Mouse (Mus musculus): ENCODE measurements at regions not wholly inside any gene's neighbourhood (a gene's known extent, or its start where the extent isn't known, plus 50 kb on each side); places are given as distances from the start of the nearest gene placed in this dataset.

DNA sequence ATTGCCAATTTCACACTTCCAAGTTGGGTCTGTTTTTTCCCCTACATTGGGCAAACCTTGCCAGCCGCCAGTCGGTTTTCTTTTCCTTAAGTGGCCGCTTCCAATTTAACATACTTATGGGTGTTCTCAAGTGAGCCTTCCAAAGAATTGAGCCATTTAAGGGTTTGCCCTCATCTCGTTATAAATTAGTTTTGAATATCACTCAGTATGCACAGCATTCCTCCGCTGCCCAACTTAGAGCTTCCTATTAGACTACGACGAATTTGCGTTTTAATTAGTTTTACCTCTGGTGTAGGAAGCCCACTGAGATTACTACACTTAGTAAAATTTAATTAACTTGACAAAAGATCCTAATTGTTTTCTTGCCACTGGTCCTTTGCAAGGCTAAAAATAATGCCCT lies 209.9 kb downstream of the Cdh11 start:
- DNase-seq = no peak

DNA sequence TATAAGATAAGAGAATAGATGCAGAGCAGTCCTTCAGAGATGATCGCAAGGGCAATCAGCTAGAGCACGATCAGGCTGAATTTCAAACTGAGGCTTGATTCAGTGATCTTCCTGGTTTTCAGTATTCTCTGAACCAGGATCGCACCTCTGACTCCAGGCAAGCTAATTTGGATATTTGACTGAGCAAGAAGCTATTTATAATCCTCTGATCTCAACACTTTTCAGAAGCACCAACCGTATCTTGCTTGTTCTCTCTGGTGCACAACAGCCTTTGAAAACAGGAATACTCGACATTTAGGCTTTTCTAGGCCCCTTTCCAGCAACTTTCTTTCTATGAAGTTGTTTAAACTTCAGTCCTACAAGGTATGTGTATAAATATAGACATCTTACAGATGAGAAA lies 217.7 kb downstream of the Cdh11 start:
- DNase-seq = no peak

DNA sequence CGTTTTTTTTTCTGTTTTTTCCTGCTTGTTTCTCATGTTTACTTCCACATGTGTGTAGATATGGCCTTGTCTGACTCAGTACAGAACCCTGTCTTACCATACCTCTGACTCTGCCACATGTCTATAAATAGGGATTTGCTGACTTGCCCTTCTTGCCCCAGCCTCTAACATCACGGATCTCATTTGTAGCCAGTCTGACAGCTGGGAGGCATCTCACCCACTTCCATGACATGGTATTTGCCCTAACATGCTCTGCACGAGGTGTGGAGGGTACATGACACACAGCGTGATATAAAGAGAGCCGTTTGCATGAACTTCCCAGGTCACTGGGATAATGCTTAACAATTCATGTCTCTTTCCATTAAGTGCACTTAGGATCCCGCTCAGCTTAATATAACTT lies 231.2 kb downstream of the Cdh11 start:
- DNase-seq = no peak

DNA sequence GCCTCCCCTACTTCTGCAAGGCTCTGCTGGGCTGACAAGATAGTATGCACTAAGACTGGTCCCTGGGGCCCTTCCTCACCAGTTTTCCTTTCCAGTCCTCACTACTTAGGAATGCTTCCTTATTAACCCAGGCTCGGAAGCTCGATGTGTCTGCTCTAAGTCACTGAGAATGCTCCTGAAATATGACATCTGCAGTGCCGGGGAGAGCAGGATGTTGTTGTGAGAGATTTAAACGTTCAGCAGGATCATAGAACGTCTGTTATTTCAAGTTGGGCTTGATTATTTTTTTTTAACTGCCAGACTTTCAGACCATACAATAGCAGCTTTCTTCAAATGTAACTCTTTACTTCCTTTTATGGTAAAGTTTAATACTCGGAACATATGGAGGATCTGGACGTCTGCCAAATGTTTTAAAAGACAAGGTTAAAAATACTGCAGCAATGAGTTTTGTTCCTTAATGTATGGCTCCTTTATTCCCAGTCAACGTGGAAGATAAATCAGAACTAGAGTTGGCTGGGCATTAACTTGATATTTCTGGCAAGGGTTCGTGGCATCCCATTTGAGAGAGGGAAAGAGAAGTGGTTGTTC lies 232.0 kb downstream of the Cdh11 start:
- no peak for DNase-seq

DNA sequence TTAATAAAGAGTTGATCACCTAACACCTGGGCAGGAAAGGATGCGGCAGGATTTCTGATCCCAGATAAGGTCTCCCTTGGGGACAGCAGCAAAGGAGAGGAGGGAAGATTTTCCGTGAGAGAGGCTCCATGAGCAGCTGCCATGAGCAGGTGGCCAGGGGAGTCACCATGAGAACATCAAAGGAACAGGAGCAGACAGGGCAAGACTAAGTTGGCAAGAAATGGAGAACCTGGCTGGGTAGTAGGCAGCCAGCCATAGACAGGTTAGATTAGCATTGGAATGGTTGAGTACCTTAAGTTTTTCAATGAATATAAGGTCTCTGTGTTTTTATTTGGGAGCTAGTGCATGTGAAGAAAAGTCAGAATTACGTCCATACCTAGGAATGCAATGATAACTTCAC lies 246.6 kb downstream of the Cdh11 start:
- no peak for DNase-seq

DNA sequence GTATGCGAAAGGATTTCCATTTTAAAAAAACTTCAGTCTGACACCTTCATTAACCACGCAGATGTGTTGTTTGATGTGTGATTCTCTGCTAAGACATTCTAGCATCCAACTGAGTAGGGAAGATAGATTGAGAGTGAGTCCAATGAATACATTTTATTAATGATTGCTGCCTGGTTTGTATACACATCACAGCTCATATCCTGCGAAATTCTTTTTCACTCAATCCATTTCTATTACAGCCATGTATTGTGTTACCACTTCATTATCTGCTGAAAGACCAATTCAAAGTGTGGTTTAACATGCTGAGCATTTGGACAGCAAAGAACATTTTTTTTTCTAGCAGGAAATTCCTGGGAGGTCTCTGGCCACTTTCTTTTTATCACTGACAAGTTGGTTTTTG lies 247.4 kb downstream of the Cdh11 start:
- DNase-seq = no peak

DNA sequence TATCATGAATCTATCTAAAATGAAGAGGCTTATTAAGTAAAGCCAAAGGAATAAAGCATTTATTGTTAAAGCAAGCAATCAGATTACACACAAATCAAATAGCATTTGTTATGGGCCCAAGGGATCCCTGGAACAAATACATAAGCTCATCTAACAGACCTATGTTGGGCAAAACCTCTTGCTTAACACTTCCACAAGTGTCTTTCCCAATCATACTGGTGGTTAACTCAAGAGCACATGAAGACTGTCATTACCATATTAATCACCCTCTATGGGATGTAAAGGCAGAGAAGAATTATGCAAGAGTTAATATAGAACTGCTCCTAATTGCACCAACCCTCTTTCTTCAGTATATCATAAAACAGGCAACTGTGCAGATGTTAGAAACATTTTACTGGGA lies 267.0 kb downstream of the Cdh11 start:
- no peak for DNase-seq

DNA sequence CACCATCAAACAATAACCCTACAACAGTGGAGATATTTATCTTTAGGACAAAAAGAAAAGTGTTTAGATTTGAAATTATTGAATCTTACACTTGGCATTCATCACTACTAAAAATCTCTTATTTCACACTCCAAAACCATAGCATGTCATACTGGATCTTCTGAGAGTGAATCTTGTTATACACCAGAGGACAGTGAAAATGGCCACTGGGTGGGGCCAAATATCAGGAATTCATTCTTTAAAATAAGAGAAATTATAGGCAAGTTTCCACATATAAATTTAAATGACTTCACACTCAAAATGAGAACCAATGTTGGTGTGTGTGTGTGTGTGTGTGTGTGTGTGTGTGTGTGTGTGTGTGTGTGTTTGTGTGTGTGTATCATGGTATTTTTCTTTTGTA lies 269.7 kb downstream of the Cdh11 start:
- DNase-seq = peak in 1 of 2 experiments; percentile 4

DNA sequence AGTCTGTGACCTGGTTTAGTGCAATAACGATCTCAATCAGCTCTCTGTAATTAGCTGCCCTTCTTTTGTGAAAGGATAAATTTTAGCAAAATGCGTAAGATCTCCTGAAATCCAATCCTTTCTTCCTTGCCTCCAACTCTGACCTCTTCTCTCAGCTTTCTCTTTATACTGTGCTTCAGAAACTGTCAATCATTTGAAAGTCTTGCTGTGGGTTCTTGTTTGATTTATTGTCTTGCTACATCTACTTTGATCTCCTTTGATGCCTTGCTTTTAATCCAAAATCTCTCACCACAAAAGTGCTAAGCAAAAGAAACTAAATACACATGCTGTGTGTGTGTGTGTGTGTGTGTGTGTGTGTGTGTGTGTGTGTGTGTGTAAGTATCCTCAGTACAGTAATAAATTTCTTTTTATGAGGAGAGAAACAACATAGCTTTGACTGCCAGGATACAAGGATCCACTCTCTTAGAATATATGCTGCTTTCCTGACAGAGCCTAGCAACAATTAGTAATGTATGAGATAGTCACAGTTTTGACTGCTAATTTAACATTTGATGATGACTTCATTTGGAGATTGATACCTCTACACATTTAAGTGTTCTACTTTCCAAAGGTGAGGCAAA lies 270.5 kb downstream of the Cdh11 start:
- DNase-seq = no peak

DNA sequence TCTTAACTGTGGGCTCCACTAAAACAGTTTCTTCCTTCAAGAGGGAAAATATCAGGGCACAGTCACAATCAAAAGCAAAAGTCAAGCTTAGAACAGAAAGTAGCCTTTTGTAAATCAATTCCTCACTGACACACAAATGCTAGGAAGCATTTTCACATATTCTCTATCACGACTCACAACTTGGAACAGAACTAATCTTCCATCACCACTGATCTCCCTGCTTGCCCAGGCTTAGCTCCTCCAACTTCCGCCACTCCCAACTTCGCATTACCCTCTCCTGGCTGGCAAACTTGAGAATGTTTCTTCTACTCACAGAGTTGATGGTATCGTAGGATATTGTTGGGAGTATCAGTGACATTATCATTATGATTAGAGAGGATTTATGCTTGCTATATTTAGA lies 284.7 kb downstream of the Cdh11 start:
- DNase-seq = no peak

DNA sequence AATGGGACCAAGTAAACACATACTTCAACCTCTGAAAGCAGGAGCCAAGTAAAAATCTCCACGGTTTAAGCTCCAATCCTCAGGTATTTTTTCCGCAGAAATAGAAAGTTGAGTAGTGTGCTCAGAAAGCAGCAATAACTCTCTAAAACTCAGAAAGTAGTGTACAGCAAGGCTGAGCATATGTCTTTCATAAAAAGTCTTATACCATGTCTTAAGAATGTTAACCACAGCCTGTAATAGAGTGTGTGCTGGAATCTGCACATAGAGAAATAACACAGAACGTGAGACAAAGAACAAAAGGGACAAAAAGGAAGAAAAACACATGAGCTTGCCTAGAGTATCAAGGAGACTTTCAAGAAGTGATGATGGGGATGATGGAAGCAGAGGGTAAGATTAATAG lies 285.2 kb downstream of the Cdh11 start:
- DNase-seq = no peak

DNA sequence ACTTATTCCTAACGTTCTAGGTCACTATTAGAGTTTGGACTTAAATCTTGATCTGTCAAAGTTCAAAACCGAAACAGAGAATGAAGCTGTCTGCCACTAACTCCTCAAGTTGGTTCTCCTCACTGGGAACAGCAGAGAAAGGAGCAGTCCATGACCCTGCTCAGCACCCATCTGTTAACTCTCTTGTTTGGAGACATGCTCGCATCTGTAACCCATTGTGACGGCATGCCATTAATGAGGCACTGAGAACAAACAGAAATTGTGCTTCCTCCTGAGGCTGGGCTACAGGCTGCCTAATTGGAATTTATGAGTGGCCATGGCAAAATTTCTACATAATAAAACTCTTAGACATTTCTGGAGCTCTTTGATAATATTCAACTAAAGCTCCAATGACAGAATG lies 286.4 kb downstream of the Cdh11 start:
- DNase-seq = no peak

DNA sequence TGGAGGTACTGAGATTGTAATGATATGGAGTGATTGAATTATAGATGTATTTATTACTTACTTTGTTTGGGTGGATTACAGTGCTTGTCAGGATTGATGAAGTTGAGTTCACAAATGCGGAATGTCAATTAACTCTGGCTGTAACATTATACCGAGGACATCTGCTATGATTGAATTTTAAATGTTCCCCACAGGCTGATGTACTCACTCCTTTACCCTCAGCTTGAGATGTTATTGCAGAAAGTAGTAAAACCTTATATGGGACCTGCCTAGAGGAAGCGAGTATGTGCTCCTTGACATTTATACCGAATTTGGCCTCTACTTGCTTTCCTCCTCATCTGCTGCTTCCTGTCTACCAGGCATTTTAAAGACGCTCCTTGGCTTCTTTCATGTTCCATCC lies 288.3 kb downstream of the Cdh11 start:
- DNase-seq = no peak

DNA sequence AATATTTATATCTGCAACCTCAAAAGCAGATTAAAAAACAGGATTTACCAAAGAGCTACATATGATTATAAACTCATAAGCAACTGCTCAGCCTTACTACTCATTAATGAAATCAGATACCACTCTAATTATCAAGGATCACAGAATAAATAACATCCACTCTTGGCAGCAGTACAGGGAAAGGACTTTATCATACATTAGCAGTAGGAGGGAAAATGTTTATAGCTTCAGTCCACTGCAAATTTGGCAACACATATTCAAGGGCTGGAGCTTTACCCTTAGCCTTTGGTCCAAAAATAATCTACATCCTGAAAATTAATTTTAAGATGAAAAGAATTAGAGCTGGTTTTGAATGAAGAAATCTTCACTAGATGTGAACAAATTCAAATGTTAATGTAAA lies 288.7 kb downstream of the Cdh11 start:
- DNase-seq = no peak

DNA sequence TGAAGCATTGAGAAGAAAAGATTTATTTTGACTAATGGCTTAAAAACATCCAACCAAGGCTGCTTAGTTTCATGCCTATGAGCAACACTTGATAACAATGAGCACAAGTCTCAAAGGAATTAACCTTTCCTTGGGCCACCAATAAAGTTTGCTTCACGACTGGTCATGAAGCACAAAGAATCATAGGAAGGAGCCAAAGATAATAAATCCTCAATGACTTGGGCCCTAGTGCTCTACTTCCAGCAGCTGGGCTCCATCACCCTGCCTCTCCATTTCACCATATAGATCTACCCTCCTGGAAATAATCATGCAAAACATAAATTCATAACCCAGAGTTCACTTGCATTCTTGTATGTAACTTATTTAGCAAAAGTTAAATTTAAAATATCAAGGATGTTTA lies 289.4 kb downstream of the Cdh11 start:
- no peak for DNase-seq

DNA sequence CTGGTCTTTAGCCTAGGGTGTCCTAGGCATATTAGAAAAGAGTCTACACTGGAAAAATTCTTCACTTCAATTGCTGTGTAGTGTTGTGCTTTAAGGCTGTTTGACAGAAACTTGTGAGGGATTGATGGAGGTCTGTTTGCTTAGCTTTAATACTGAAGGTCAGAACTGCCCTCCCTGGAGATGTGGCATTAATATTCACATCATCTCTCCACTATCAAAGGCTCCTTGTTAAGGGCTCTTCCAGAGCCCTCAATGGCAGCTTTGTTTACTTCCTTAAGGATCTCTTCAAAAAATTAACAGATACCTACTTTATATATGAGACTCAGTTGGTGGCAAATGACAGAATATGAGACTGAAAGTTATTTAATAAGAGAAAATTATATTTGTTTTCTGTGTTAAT lies 294.4 kb downstream of the Cdh11 start:
- no peak for DNase-seq

DNA sequence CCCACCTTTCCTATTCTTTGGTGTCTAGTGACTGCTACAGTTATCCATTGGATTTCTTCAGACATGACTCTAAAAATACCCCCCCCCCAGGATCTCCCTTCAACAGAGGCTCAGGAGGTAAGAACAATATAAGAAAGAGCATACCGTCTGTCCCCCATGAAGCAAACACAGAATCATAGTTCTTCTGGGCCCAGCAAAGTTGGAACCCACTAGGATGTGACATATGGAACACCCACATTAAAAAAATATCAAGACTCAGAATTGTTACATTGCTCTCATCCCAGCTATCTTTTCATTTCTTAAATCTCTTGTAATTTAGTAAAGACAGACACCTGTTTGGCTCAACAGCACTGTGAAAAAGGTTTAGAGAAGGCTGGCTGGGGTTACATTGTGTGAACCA lies 297.2 kb downstream of the Cdh11 start:
- DNase-seq = no peak

DNA sequence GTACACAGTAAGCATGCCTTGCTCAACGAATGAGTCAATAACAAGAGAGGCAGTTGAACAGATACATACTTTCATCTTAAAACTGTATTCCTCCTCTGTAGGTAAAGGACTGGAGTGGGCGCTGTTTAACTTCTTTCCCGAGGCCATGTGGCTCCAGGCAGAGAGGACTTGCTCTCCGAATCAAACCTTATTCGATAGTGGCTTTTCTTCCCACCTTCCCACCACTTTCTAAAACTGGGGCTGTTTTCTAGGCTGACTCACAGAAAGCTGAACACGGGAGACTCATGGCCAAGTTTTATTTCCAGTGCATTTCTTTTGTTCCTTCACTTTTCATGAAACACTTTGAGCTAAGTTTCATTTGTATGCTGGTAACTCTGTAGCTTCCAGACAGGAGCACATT lies 297.6 kb downstream of the Cdh11 start:
- no peak for DNase-seq

DNA sequence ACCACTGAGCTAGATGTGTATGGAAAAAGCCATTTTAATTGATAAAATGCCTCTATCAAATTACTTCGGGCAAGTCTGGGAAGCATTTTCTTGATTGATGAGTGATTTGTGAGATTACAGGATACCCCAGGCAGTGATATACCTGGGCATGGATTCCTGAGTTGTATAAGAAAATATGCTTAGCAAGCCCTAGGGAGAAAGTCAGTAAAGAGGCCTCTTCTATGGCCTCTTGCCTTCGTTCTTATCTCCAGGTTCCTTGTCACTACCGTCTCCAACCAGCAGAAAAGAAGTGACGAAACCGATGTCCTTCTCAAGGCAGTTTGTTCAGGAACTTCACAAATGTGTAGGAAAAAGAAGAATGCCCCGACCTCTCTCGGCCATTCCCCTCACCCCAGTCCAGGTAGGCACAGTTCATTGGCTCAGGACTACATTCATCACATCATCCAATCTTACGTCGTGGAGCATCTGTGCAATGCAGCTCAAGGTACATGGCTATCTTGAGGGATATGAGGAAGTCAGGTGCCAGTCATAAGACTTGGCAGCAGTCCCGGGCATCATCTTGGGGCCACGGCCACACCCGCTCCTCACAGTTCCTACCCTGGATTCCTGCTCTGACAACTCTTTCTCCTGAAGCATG lies 310.2 kb downstream of the Cdh11 start:
- DNase-seq = no peak

DNA sequence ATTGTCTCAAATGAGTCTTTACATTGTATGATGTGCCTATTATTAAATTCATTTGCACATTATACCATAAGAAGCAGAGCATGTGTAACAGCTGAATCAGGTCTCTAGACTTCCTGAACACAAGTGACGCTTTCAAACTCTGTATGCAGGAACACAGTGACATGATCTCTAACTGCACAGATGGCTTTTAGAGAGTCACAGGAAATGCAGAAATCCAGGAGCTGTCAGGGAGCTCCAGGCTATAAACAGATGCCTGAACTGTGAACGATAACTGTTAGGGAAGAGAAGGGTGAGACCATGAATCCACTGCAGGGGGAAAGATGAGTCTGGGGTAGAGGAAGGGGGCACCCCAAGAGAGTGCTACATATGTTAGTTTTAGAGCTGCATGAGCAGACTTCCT lies 311.2 kb downstream of the Cdh11 start:
- DNase-seq = no peak

DNA sequence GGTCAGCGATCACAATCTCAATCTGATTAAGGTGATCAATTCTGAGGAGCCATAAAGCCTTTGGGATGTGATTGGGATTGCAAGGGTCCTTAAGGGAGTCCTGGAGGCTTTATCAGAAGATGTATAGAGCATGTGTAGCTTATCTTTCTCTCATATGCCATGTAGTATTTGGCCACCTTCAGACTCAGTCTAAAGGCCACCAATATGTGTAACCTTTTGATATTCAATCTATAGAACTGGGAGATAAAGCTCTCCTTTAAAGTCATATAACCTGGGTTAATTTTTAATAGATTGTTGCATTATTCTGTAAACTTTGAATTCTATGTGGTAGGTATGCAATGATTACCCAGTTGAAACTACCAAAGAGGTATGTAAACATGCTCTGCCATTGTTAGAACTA lies 314.1 kb downstream of the Cdh11 start:
- no peak for DNase-seq

DNA sequence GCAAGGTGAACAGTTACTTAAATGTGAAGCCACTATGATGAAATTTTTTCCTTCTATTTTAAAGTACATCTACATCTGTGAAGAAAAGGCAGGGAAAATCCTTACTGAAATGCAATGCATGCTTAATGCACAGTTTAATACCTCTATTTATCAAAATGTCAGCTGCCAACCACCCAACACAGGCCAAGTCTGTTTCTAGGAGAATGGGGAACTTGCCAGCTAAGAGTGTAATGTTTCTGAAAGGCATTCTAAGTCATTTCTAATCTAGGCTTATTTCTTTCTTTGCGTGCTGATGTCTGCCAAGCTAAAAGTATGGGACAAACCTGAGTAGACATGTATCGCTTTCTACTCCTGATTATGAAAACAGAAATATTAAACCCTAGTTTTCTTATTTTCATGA lies 322.8 kb downstream of the Cdh11 start:
- no peak for DNase-seq

DNA sequence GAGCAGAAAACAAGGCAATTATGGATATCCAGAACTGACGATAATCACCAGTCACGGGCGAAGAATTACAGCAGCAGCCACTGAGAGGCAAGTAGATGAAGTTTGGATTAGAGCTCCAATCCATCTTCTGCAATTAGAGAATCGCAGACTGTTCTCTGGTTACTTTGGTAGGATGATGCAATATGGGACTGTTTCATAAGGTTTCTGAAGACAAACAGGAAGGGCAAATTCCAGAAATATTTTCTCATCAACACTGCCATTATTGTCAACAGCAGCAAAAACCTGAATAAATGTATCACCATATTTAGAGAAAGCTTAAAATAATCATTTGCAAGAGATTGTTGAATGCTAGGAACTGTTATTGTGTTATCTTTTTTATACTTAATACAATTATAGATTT lies 342.4 kb downstream of the Cdh11 start:
- no peak for DNase-seq

DNA sequence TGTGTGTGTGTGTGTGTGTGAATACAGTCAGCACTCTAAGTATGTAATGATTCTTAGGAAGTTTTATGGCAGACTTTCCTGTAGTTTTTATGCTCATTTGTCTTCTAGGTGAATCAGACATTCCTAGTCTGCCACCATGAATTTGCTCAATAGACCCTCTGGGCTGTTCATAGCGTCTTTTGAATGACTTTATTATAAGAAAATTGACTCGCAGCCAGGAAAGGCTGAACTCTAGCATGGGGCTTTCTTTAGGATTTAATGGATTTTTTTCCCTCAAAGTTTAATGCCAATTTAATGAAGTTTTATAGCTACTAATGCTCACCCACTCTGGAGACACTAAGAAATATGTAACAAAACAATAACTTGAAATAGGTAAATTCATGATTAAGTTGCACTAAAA lies 363.6 kb downstream of the Cdh11 start:
- no peak for DNase-seq

DNA sequence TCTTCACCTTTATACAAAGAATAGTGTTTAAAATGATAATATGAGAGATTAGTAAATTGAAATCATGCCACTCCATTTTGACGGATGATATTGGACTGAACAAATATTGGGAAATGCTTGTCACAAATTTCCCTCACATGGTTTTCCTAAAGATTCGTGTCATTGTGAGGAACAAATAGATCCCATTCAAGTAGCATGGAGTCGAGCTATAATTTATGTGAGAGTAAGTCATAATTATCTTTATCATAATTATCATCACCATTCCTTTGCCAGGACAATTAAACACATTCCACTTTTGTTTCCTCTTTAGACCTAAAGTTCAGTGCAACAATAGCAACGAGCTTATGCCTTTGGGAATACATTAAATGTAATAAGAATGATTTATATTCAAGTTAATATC lies 370.5 kb downstream of the Cdh11 start:
- no peak for DNase-seq

All from cerebellum, adult 18-20 months (tissue).